Mouse (Mus musculus) urinary bladder, postnatal 0 days (tissue): ENCODE results near the gene Btg3. TPM values are rescaled to one million over a fixed set of nuclear protein-coding genes. Genes with fewer than 3 reads are reported as not detected.

Source experiments
- polyA plus RNA-seq: library from polyadenylated mRNA; unstranded; fragments of >200 nt; fragmentation: Nextera tagmentation; extraction: Ambion mirVana; gene quantifications from 2 replicates; pipeline ENCODE4 v1.2.1, GENCODE M21; 2015

Btg3 gene
- 52.0 and 57.0 TPM in 2 replicates for polyA plus RNA-seq

DNA sequence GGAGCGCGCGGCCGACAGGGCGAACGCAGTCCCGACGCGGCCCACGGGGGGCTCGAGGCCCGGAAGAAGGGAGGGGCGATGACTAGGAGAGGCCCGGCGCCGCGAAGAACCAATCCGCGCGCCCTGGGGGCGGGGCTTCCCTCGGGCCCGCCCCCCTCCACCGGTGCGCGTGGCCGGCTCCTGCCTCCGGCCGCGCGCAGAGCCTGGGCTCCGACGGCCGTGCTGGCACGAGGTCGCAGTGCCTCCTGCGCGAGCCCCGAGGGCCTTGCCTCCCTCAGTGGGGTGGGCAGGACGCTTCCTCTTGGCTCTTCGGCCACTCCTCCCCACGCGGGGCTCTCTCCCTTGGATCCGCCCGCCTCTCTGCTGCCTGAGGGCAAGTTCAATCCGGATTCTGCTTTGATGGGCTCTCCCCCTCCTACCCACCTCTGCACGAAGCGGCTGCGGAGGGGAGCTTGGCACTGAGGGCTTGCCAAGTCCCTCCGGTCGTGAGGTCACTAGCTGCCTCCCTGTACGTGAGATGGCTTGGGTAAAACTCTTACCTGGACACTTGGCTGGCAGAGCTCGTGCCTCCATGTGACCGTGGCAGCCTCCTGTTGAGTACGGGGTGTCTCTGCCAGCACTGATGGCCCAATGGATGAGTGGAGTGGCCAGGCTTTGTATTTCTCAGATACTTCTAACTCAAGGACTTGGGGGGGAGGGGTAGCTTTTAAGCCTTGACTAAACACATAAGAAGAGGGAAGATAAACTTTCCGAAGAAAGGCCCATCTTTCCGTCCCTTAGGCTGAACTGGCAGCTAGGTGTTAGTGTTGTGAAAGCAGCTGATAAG lies at the start of gene Btg3:
Btg3 (minus strand) TSS at position 448 of the 826 bp plus-strand sequence.

GRCm38 (mm10) chr16:78301183-78301830 lies 75.7 kb downstream of the Btg3 start, which contains the start of gene Cxadr:
Cxadr (plus strand) TSS chr16:78301489.

Other genes starting within 250 kb of the Btg3 start
- gene Cxadr, start 75.7 kb downstream of the Btg3 start, polyA plus RNA-seq: 12.2 and 16.6 TPM in 2 replicates
- 9.3 and 10.4 TPM in 2 replicates for gene D16Ertd472e, start 199.5 kb upstream of the Btg3 start, polyA plus RNA-seq